Mouse (Mus musculus) olfactory bulb, adult 2 months (tissue): ENCODE results near the gene Hyal1.

Experiments
- CTCF ChIP-seq: fragments of 200-500 bp; IDR thresholded peaks from 2 replicates; pipeline ENCODE4 v1.5.1; 2012; ENCODE audit warnings: low read depth, mild to moderate bottlenecking, low read length, moderate library complexity; ENCODE audit not compliant: insufficient read depth
- POLR2A ChIP-seq: fragments of 200-500 bp; IDR thresholded peaks from 2 replicates; pipeline ENCODE4 v1.6.1; 2012; ENCODE audit warnings: mild to moderate bottlenecking, low read depth, low read length, moderate library complexity; ENCODE audit not compliant: insufficient read depth

DNA sequence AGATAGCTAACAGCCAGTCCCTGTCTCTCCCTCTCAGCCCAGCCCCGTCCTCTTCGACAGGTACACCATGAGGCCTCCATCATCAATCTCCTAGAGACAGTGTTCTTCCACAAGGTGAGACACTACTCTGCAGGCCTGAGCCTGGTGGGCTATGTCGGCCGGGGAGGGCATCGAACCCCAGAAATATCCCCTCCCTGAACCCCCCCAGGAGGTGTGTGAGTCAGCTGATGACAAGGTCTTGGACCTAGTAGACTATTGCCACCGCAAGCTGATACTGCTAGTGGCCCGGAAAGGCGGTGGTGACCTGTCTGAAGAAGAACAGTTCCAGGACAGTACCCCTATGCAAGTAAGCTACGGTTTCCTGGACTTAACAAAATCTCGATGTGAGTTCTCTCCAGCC, 27.9 kb upstream of the Hyal1 start:
- TF ChIP-seq POLR2A = no peak
- no peak for TF ChIP-seq CTCF
